Mouse (Mus musculus): Measurements from ENCODE around the gene Rpl38. TPM values are rescaled to one million over a fixed set of nuclear protein-coding genes. Genes with fewer than 3 reads are reported as not detected.

The Rpl38 gene
- polyA plus RNA-seq, 1 experiment from 2014 or later = 666 TPM

DNA sequence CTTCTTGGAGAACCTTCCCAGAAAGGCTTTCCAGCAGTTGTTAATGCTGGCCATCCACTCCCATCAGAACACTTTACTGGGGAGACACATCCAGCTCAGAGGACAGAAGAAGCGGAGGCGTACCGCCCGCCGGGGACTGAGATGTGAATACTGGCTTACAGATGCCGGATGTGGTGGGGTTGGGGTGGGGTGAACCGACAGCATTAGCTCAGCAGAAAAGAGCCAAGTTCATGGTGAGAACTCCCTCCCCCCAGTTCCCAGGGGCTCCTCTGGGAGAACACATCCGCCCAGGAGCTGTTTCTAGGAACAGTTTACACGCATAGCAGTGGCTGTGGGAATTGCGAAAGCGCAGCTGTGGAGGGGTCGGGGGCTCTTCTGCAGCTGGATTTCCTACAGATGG lies 31.2 kb downstream of the Rpl38 start:
- ChIA-PET POLR2A (no interaction called here), CTCF (interaction anchor here (1.2 kb wide), 1 partner anchor 19 kb away, joined by 4 read pairs; no protein-coding TSS in a partner anchor)
- no peaks in the 10 kb centered on the region for H3K27me3 ChIP-seq
- DNase-seq (ENCODE audit: low read depth, low spot score) (no peak), ATAC-seq (no peak)
- in situ Hi-C loops (cut with MboI; ENCODE audit: low pct_unique_long_range_greater_than_20kb) = no loop called here
- no peak for TF ChIP-seq CTCF (IDR thresholded peaks at IDR 0.05)

DNA sequence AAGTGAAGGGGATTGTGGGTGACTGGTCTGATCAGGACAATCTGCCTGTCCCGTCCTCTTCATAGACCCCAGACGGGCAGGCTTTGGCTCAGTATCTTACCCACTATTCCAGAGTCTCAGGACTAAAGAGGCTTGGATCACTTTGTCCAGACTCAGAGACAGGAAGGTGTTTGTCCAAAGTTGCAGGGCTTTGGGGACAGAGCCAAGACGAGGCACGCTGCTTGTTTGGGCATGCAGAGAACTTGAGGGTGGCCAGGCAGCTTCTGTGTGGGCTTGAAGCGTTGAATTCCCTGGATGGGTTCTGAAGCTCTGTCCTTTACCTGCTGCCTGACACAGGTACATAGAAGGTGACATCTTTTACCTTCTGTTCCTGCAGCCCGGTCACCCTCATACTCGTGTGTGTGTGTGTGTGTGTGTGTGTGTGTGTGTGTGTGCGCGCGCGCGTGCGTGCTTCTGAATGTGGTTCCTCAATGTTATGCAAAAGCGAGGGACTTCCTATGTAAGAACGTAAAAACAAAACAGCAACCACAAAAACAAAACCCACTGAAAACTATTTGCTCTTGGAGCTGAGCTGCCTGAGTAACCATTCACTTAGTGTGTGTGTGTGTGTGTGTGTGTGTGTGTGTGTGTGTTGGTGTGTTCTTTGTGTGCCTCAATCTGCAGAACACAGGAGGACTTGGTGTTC lies 34.1 kb downstream of the Rpl38 start:
- ATAC-seq (no peak), DNase-seq (ENCODE audit: low read depth, low spot score) (no peak)
- in situ Hi-C loops (cut with MboI; ENCODE audit: low pct_unique_long_range_greater_than_20kb) = no loop called here
- CTCF ChIA-PET = no interaction called here
- no peak for TF ChIP-seq CTCF (IDR thresholded peaks at IDR 0.05)
- no peaks in the 10 kb centered on the region for H3K27me3 ChIP-seq
- POLR2A ChIA-PET = no interaction called here

DNA sequence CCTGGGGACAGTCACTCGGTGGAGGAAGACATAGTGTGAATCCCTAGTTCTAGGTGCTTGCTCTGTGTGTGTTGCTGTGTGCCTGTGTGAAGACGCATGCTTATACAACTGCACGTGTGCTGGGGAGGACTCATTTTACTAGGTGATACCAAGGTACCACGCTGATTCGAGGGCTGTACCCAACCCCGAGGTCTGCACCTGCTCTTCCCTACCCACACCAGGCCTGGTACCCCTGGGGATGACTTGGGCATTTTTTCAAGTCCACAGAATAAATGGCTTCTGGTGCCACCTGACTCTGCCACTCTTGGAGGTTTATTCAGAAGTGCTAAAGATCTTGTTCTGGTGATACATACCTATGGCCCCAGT lies 34.7 kb downstream of the Rpl38 start:
- DNase-seq (ENCODE audit: low read depth, low spot score) (no peak), ATAC-seq (no peak)
- POLR2A ChIA-PET = no interaction called here
- CTCF ChIA-PET = no interaction called here
- H3K27me3 ChIP-seq = no peaks in the 10 kb centered on the region
- in situ Hi-C loops (cut with MboI; ENCODE audit: low pct_unique_long_range_greater_than_20kb) = no loop called here
- TF ChIP-seq CTCF (IDR thresholded peaks at IDR 0.05) = no peak

DNA sequence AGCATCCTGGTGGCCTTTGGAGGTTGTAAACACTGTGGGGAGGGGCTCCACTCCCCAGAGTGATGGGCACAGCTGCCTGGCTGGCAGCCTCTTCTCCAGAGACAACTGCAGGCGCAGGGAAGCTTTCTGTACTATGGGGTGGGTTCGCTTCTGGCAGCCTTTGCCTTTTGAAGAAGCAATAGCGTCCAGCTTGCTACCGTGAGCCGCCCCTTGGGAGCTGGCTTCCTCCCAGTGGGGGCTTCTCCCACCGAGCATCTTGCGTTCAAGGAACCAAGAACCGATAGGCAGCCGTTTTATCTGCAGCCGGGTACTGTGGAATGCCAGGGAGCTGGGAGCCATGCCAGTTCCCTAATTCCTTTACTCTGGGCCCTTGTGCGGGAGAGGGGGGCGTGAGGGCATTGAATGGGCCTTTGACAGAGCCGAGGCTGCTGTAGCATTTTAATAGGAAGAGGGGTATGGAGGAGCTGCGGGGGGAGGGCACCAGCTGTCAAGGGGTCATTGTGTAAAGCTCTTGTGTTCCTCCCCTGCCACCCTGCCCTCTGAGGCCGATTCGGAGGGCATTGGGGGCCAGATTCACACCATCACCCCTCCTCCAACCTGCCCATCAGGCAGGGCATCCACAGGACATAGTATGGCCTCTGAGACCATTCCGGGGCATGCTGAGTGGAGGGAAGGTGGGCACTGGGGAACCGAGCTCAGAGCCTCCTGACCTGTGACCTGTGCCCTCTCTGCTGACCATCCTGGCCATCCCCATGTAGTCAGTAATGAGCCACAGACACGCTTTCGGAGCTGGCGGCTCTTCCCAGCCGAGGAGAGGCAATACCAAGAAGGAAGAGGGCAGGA lies 36.0 kb downstream of the Rpl38 start:
- POLR2A ChIA-PET = no interaction called here
- in situ Hi-C loops (cut with MboI; ENCODE audit: low pct_unique_long_range_greater_than_20kb) = no loop called here

DNA sequence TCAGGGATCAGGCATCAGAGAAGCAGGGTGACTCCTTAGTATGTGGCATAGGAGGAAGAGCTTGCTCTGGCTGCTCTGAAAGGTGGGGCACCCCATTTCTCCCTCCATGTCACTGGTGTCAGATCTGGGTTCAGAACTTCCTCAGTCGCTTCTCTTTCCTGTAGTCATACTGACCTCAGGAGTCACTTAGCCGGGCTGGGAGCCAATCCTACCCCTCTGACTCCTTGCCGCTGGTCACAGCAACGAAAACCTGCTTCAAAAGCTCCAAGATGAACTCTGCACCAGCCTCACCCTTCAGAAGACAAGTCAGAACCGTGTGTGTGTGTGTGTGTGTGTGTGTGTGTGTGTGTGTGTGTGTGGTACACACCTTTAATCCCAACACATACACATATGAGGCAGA lies 38.0 kb downstream of the Rpl38 start:
- TF ChIP-seq CTCF (IDR thresholded peaks at IDR 0.05) = no peak
- ChIA-PET POLR2A (no interaction called here), CTCF (no interaction called here)
- H3K27me3 ChIP-seq = no peaks in the 10 kb centered on the region
- in situ Hi-C loops (cut with MboI; ENCODE audit: low pct_unique_long_range_greater_than_20kb) = no loop called here
- DNase-seq (ENCODE audit: low read depth, low spot score) (no peak), ATAC-seq (no peak)

More for the DNA sequence above, 36.0 kb downstream of the Rpl38 start:
- CTCF ChIA-PET = no interaction called here
- no peaks in the 10 kb centered on the region for H3K27me3 ChIP-seq
- ATAC-seq (no peak), DNase-seq (ENCODE audit: low read depth, low spot score) (no peak)
- TF ChIP-seq CTCF (IDR thresholded peaks at IDR 0.05) = no peak

- ATAC-seq (no peak), DNase-seq (ENCODE audit: low read depth, low spot score) (no peak)
- POLR2A ChIA-PET = interaction anchor here (0.5 kb wide), 1 partner anchor 171 kb away, joined by 3 read pairs; no protein-coding TSS in a partner anchor
- in situ Hi-C loops (cut with MboI; ENCODE audit: low pct_unique_long_range_greater_than_20kb) = no loop called here
- TF ChIP-seq CTCF (IDR thresholded peaks at IDR 0.05) = no peak
- H3K27me3 ChIP-seq = no peaks in the 10 kb centered on the region
- CTCF ChIA-PET = interaction anchor here (1.7 kb wide), 1 partner anchor 12 kb away, joined by 5 read pairs; no protein-coding TSS in a partner anchor
Observed at GRCm38 (mm10) chr11:114711393-114711792, 43.1 kb downstream of the Rpl38 start.

GRCm38 (mm10) chr11:114711861-114712260 lies 43.5 kb downstream of the Rpl38 start:
- CTCF ChIA-PET = interaction anchor here (1.7 kb wide), 1 partner anchor 11 kb away, joined by 5 read pairs; no protein-coding TSS in a partner anchor
- DNase-seq (ENCODE audit: low read depth, low spot score) (no peak), ATAC-seq (no peak)
- POLR2A ChIA-PET = interaction anchor here (0.5 kb wide), 1 partner anchor 171 kb away, joined by 3 read pairs; no protein-coding TSS in a partner anchor
- in situ Hi-C loops (cut with MboI; ENCODE audit: low pct_unique_long_range_greater_than_20kb) = no loop called here
- TF ChIP-seq CTCF (IDR thresholded peaks at IDR 0.05) = no peak
- no peaks in the 10 kb centered on the region for H3K27me3 ChIP-seq

- POLR2A ChIA-PET = no interaction called here
- no peak for TF ChIP-seq CTCF (IDR thresholded peaks at IDR 0.05)
- DNase-seq (ENCODE audit: low read depth, low spot score) = no peak
- in situ Hi-C loops (cut with MboI; ENCODE audit: low pct_unique_long_range_greater_than_20kb) = no loop called here
- CTCF ChIA-PET = no interaction called here
- ATAC-seq = no peak
- H3K27me3 ChIP-seq = no peaks in the 10 kb centered on the region
Observed at GRCm38 (mm10) chr11:114714526-114714925, 46.2 kb downstream of the Rpl38 start.

DNA sequence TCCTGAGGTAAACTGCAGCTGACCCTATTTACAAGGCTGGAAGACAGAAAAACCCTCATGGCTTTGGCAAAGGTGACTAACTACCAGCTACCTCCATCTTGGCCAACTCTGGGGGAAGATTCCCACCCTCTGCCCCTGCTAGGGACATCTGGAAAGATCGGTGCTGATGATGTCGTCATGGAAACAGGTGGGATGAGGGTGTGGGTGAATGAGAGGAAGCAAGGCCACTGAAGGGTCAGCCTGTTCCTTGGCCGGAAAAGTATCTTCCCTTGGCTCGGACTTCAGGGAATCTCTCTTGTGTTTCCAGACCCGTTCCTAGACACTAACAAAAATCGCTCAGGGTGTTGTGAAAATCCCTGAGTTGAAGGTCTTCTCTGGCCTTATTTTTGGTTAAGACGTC lies 47.2 kb downstream of the Rpl38 start:
- no peak for TF ChIP-seq CTCF (IDR thresholded peaks at IDR 0.05)
- no peak for ATAC-seq
- ChIA-PET POLR2A (no interaction called here), CTCF (no interaction called here)
- no peak for DNase-seq (ENCODE audit: low read depth, low spot score)
- in situ Hi-C loops (cut with MboI; ENCODE audit: low pct_unique_long_range_greater_than_20kb) = no loop called here
- H3K27me3 ChIP-seq = no peaks in the 10 kb centered on the region

DNA sequence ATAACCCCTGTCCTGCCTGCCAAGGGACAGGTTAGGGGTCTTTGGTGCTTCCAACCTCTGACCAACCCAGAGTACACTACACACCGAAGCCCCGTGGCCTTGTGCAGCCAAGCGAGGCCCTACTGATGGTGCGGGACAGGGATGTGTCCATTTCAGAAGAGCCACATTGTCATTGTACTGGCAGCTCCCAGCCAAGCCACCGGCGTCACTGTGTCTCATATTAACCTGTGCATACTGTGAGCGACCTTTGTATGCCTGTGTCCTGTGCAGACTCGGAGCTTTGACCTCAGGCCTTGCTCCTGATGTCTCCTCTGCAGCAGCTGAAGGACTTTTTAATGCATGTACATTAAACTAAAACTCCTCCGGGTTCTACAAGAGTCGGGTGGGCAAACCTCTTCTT lies 52.2 kb downstream of the Rpl38 start:
- no peaks in the 10 kb centered on the region for H3K27me3 ChIP-seq
- DNase-seq (ENCODE audit: low read depth, low spot score) (no peak), ATAC-seq (no peak)
- in situ Hi-C loops (cut with MboI; ENCODE audit: low pct_unique_long_range_greater_than_20kb) = no loop called here
- TF ChIP-seq CTCF (IDR thresholded peaks at IDR 0.05) = no peak
- POLR2A ChIA-PET = no interaction called here
- CTCF ChIA-PET = interaction anchor here (1.0 kb wide), 1 partner anchor 48 kb away, joined by 3 read pairs; no protein-coding TSS in a partner anchor

Other genes with a start within 250 kb of the Rpl38 start
- gene Ttyh2, start 6.9 kb downstream of the Rpl38 start, polyA plus RNA-seq (2021) = 22.1 TPM
- 0.27 TPM for gene Dnaic2, start 58.9 kb downstream of the Rpl38 start, polyA plus RNA-seq (2021)
- 0.49 TPM for gene Kif19a, start 96.9 kb downstream of the Rpl38 start, polyA plus RNA-seq (2021)
- 0.45 TPM for gene Btbd17, start 127.4 kb downstream of the Rpl38 start, polyA plus RNA-seq (2021)
- 0.12 TPM for gene Gpr142, start 130.4 kb downstream of the Rpl38 start, polyA plus RNA-seq (2021)
- 234 TPM for gene Gprc5c, start 182.6 kb downstream of the Rpl38 start, polyA plus RNA-seq (2021)
- 0.78 TPM for gene Cd300a, start 221.5 kb downstream of the Rpl38 start, polyA plus RNA-seq (2021)